Mouse (Mus musculus) lung, postnatal 10 days (tissue): ENCODE measurements around the gene 4931429L15Rik.

Source experiments
- DNase-seq: peaks from one replicate; pipeline ENCODE4 v3.0.0; 2021

4931429L15Rik gene

GRCm38 (mm10) chr9:46327706-46328571 is 8.2 kb upstream of the 4931429L15Rik start:
- no peak for DNase-seq

- DNase-seq, result no peak
Measured at GRCm38 (mm10) chr9:46326694-46327405, 7.1 kb upstream of the 4931429L15Rik start.

- no peak for DNase-seq
Measured at GRCm38 (mm10) chr9:46320461-46320860, 675 bp upstream of the 4931429L15Rik start.

- DNase-seq, result no peak
Measured at GRCm38 (mm10) chr9:46317957-46318356, 1.8 kb downstream of the 4931429L15Rik start.

GRCm38 (mm10) chr9:46316909-46317308 is 2.9 kb downstream of the 4931429L15Rik start:
- DNase-seq, result no peak

GRCm38 (mm10) chr9:46316388-46316787 is 3.4 kb downstream of the 4931429L15Rik start:
- no peak for DNase-seq

- DNase-seq, result no peak
Measured at GRCm38 (mm10) chr9:46315807-46316365, 3.9 kb downstream of the 4931429L15Rik start.

GRCm38 (mm10) chr9:46314921-46315320 is 4.9 kb downstream of the 4931429L15Rik start:
- no peak for DNase-seq

- DNase-seq, result peak; percentile 80
Measured at GRCm38 (mm10) chr9:46314507-46314906, 5.3 kb downstream of the 4931429L15Rik start.

GRCm38 (mm10) chr9:46309121-46309520 is 10.7 kb downstream of the 4931429L15Rik start:
- DNase-seq, result peak; percentile 10

- DNase-seq, result peak; percentile 65
Measured at GRCm38 (mm10) chr9:46302142-46302541, 17.6 kb downstream of the 4931429L15Rik start.

- no peak for DNase-seq
Measured at GRCm38 (mm10) chr9:46298381-46298780, 21.4 kb downstream of the 4931429L15Rik start.

GRCm38 (mm10) chr9:46282631-46283436 is 37.0 kb downstream of the 4931429L15Rik start, which contains the start of gene Bud13:
TSS of gene Bud13 (plus strand) at chr9:46283008.
- peak; percentile 96 for DNase-seq

GRCm38 (mm10) chr9:46274494-46274893 is 45.3 kb downstream of the 4931429L15Rik start:
- no peak for DNase-seq

GRCm38 (mm10) chr9:46272677-46273454 is 46.9 kb downstream of the 4931429L15Rik start, which contains the start of gene Zpr1:
TSS of gene Zpr1 (plus strand) at chr9:46273064.
- DNase-seq, result peak; percentile 94

- DNase-seq, result no peak
Measured at GRCm38 (mm10) chr9:46272070-46272469, 47.7 kb downstream of the 4931429L15Rik start.

GRCm38 (mm10) chr9:46270782-46271181 is 49.0 kb downstream of the 4931429L15Rik start:
- DNase-seq, result no peak

GRCm38 (mm10) chr9:46269125-46269524 is 50.7 kb downstream of the 4931429L15Rik start:
- DNase-seq, result no peak

- DNase-seq, result no peak
Measured at GRCm38 (mm10) chr9:46268343-46268873, 51.4 kb downstream of the 4931429L15Rik start, which contains the start of gene Apoa5. TSS of gene Apoa5 (plus strand) at chr9:46268633.

GRCm38 (mm10) chr9:46261131-46261530 is 58.7 kb downstream of the 4931429L15Rik start:
- DNase-seq, result no peak

- DNase-seq, result no peak
Measured at GRCm38 (mm10) chr9:46259111-46259510, 60.7 kb downstream of the 4931429L15Rik start.
